Mouse (Mus musculus): ENCODE measurements around the gene Ednra.
"Not testable (repeated sequence)": the region's sequence is repeated elsewhere in the genome, so short reads cannot be mapped to it uniquely, and the experiment has no call there.

Gene Ednra

DNA sequence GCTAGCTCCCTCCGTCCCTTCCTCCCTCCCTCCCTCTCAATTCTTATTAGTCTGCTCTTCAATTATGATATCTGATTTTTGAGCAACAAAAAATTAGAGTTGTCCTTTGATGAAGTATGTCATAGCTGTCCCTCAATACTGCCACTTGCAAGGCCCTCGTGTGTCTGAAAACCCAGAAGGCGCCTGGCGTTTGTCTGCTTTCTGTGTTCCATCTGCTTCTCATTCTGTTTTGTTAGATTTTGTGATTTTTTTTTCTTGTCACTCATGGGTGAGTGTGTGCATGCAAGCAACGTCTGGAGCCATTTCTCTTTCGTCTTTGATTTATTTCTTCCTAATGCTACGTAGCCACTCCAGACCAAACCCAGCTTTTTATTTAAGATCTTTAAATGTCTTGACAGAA is 9.8 kb downstream of the Ednra start:
- DNase-seq, result no peak

DNA sequence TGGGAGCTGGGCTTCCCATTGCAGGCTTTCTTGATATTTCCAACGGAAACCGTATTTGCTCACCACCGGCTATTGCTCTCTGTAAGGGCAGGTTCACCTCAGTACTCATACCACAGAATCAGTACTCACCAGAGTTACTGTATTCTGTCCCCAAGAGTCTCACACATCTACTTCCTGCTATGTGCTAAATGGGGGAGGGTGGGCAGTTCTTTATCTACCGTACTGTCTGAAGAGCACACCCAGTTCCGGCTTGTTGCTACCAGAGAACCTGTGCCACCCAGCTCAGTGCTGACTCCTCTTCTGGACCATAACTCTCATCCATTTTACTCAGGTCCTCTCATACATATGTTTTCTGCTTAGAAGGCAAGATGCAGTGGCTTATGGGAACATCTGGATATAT is 10.6 kb downstream of the Ednra start:
- DNase-seq, result no peak

DNA sequence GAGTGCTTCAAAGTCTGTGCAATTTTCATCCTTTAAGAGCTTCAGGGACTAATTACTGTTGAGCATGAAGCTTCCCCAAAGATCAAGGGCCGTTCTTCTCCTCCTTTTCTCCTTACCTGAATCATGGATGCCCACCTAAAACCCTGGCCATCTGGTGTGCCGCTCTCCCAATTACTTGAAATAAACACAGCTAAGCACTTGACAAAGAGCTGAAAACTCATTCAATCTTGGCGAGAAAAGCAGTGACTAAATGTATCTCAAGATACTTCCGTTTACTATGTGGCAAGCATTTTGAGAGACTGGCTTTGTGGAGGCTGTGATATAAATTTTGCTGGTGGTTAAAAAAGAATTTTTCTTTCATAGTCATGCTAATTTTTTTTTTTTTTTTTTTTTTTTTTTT is 19.5 kb downstream of the Ednra start:
- DNase-seq, result no peak

DNA sequence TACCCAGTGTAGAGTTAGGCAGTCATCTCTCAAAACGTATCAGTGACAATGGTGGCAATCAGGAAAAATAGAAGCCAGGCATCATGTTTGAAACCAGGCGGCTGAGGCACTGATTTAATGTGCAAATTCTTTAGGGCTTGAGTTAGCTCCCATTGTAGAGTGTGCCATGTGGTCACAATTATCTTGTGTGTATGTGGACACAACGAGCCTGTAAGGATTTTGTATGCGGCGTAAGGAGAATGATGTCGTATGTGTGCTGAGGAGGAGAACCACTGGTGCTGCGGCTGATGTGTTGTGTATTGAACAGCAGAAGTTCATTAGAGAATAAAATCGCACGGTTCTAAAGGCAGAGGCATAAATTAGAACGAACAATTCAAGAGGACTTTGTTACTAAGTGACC is 26.2 kb downstream of the Ednra start:
- DNase-seq, result no peak

DNA sequence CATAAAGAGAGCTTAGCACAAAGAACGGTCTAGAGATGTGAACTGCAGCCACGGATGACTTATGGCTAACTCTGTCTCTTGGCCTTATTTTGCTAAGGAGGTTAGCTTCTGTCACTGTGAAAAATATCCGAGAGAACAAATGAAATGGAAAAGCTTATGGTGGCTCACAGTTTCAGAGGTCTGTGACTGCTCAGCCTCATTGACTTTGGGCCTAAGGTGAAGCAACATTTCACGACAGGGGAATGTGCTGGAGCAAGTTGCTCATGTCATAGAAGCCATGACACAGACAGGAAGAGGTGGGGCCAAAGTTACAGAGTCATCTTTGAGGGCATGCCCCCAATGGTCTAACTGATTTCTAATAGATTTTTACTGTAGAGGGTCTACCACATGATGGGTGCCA is 28.1 kb downstream of the Ednra start:
- no peak for DNase-seq

- no peak for DNase-seq
Observed at GRCm38 (mm10) chr8:77695486-77696058, 28.7 kb downstream of the Ednra start.

DNA sequence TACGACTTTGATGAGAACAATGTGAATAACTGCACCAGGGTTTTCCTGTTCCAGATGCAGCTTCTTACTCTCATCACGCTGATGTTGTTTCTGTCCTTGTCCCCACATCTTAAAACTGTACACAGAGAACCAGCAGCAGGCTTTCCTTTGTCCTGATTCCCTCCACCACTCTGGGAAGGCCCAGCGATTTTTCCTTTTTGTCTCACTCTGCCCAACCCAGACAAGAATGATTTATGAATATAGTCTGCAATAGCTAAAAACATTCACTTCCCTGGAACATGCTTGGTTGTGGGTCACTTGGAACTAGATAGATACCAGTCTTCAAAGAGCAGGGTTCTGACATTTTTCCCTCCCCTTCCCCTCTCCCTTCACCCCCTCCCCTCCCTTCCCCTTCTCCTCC is 29.2 kb downstream of the Ednra start:
- DNase-seq, result no peak

DNA sequence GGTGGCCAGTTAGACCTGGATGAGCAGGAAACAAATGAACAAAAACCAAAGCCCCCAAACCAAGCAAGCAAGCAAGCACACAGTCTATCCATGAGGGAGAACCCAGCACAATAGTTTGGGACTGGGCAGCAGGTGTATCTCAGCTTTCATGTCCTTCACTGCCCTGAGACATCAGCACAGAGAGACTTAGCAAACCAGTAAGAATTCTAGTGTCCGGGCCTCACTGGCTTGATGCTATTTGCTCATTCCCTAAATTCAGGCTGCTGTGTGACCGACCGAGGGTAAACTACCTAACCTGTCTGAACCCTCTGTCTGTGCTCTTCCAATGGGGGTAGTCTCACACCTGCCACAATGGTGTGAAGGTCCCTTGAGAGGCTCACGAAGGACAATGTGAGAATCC is 29.7 kb downstream of the Ednra start:
- DNase-seq, result no peak

DNA sequence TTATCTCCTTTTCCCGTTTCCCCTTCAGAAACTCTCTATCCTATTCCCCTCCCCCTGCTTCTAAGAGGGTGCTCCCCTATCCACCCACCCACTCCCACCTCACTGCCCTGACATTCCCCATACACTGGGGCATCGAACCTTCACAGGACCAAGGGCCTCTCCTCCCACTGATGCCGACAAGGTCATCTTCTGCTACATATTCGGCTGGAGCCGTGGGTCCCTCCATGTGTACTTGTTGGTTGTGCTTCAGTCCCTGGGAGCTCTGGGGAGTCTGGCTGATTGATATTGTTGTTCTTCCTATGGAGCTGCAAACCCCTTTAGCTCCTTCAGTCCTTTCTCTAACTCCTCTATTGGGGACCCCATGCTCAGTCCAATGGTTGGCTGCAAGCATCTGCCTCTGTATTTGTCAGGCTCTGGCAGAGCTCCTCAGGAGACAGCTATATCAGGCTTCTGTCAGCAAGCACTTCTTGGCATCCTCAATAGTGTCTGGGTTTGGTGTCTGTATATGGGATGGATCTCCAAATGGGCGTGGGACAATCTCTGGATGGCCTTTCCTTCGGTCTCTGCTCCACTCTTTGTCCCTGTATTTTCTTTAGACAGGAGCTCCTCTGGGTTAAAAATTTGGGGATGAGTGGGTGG is 34.7 kb downstream of the Ednra start:
- not testable (repeated sequence) for DNase-seq

DNA sequence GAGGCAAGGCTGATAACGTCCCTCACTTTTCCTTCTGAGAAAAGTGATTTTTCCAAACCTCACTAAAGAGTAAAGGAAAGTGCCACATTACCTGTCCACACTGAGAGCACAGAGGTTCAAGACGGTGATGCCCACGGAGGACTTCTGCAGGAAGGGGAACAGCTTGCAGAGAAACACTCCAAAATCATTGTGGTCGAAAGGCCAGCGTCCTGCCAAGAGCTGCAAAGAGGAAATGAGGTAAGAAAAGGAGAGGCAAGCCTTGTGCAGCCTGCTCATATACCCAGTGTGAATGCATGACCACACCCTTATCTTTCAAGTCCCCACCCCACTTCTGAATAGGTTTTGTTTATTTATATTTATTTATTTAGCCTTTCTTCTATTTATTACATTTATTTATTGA is 35.3 kb downstream of the Ednra start:
- no peak for DNase-seq

GRCm38 (mm10) chr8:77684372-77684771 is 39.9 kb downstream of the Ednra start:
- no peak for DNase-seq

- no peak for DNase-seq
Observed at GRCm38 (mm10) chr8:77683356-77684106, 40.7 kb downstream of the Ednra start.

GRCm38 (mm10) chr8:77682008-77682934 is 42.0 kb downstream of the Ednra start:
- no peak for DNase-seq

DNA sequence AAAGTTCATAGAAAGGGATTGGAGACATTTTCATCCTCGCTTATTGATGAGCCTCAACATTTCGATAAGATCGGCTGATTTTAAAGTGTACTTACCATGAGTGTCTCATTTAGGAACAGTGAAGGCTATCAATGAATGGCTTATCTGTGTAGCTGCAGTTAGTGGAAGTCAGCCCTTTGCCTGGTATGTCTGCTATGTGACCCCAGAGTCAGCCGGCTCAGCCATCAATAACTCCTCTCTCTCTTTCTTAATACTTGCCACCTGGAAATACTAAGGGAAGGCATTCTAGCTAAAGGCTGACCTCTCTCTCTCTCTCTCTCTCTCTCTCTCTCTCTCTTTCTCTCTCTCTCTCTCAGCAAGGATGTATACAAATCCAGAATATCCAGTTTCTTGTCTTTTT is 52.2 kb downstream of the Ednra start:
- DNase-seq, result no peak

DNA sequence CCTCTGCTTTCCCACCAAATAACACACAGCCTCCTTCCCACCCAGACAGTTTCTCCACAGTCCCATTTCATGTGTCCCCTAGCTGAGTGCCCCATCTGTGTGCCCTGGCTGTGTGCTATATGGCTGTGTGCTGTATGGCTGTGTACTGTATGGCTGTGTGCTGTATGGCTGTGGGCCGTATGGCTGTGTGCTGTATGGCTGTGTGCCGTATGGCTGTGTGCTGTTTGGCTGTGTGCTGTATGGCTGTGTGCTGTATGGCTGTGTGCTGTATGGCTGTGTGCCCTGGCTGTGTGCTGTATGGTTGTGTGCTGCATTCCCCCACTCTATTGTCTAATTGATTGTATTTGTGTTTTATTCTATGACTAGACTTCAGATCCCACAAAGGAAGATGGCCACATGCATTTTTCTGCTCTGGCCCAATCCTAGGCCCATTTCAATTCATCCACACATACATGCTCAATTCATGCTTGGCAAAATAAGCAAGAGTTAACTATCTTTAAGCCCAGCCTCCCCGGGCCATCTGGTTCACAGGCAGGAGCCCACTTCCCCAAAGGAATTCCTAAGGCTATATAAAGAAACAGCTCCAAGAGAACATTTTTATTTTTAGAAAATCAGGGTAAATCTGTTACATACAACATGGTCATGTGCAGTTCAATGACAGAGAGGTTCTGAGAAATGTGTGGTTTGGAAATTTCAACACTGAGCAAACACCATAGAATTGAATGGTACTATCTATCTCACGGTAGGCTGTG is 53.5 kb downstream of the Ednra start:
- no peak for DNase-seq

DNA sequence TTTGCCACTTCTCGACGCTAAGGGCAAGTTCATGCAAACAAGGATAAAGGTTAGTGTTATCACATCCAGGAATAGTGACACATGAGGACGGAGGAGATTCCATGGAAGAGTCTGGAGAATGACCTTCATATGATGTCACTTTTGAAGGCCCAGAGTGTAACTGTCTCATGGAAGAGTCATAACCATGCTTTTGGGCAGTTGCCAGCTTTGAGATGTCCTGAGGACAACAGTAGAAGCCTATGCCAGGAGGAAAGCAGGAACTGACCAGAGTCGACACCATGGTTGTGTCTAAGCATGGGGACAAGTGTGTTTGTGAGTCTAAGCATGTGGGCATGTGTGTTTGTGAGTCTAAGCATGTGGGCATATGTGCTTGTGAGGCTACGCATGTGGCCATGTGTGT is 56.3 kb downstream of the Ednra start:
- no peak for DNase-seq

- no peak for DNase-seq
Observed at GRCm38 (mm10) chr8:77664901-77665300, 59.4 kb downstream of the Ednra start.

DNA sequence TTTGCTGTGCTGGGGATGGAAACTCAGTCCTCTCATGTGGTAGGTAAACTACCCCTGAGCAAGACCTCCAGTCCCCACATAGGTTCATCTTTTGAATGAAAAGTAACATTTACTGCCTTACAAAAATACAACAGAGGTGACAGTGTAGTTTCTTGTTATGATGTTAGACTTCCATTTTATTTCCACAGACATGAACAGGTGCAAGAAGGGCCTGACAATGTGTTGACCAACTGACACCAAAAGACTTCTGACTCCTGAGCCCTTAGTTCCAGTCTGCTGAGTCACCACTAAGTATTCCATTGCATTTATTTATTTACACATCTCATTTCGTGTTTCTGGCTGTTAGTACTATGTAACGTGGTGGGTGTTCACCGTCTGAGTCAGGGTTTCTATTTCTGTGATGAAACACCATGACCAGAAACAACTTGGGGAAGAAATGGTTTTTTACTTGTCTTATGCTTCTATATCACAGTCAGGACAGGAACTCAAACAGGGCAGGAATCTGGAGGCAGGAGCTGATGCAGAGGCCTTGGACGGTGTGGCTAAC is 64.7 kb downstream of the Ednra start:
- DNase-seq, result no peak

GRCm38 (mm10) chr8:77658356-77658755 is 65.9 kb downstream of the Ednra start:
- DNase-seq, result no peak

- no peak for DNase-seq
Observed at GRCm38 (mm10) chr8:77650646-77651190, 73.5 kb downstream of the Ednra start.

GRCm38 (mm10) chr8:77640093-77640839 is 84.0 kb downstream of the Ednra start:
- DNase-seq, result no peak

Data from cerebellum, adult 18-20 months (tissue).